Mouse (Mus musculus) urinary bladder, postnatal 36 days (tissue): ENCODE measurements around the gene Cars2.
"Not testable (repeated sequence)": the region's sequence is repeated elsewhere in the genome, so short reads cannot be mapped to it uniquely, and the experiment has no call there.

Experiments
- DNase-seq, 2 experiments: peaks; one replicate each; pipeline ENCODE4 v3.0.0; 2022; ENCODE audit warnings: low spot score in 2 of 2, mixed read lengths in 1 of 2

Gene Cars2

GRCm38 (mm10) chr8:11512711-11513110 lies 37.9 kb downstream of the Cars2 start:
- DNase-seq: no peak

- DNase-seq: no peak
Measured at GRCm38 (mm10) chr8:11510971-11511370, 39.6 kb downstream of the Cars2 start.

- no peak for DNase-seq
Measured at GRCm38 (mm10) chr8:11508880-11509279, 41.7 kb downstream of the Cars2 start.

- DNase-seq: peak; percentile 25 to 46
Measured at GRCm38 (mm10) chr8:11506802-11507201, 43.8 kb downstream of the Cars2 start.

GRCm38 (mm10) chr8:11506074-11506473 lies 44.5 kb downstream of the Cars2 start:
- DNase-seq: no peak

- no peak for DNase-seq
Measured at GRCm38 (mm10) chr8:11503476-11504232, 46.9 kb downstream of the Cars2 start.

- no peak for DNase-seq
Measured at GRCm38 (mm10) chr8:11498786-11499485, 51.6 kb downstream of the Cars2 start.

- DNase-seq: no peak
Measured at GRCm38 (mm10) chr8:11498281-11498680, 52.3 kb downstream of the Cars2 start.

- peak; percentile 81 to 92 for DNase-seq
Measured at GRCm38 (mm10) chr8:11497017-11497990, 53.3 kb downstream of the Cars2 start, which contains the start of gene Naxd. Gene Naxd, plus strand, starts transcription at chr8:11497506.

- DNase-seq: not testable (repeated sequence)
Measured at GRCm38 (mm10) chr8:11492340-11492739, 58.2 kb downstream of the Cars2 start.

GRCm38 (mm10) chr8:11487229-11487628 lies 63.4 kb downstream of the Cars2 start:
- DNase-seq: no peak

- DNase-seq: peak; percentile 62 to 63
Measured at GRCm38 (mm10) chr8:11486142-11486541, 64.4 kb downstream of the Cars2 start.

GRCm38 (mm10) chr8:11482537-11482936 lies 68.0 kb downstream of the Cars2 start:
- DNase-seq: no peak

GRCm38 (mm10) chr8:11481876-11482275 lies 68.7 kb downstream of the Cars2 start:
- DNase-seq: no peak

GRCm38 (mm10) chr8:11479591-11479990 lies 71.0 kb downstream of the Cars2 start:
- DNase-seq: no peak

- DNase-seq: no peak
Measured at GRCm38 (mm10) chr8:11478807-11479527, 71.6 kb downstream of the Cars2 start.

- DNase-seq: peak; percentile 66 to 70
Measured at GRCm38 (mm10) chr8:11477811-11478761, 72.5 kb downstream of the Cars2 start, which contains the start of gene Rab20. Gene Rab20, minus strand, starts transcription at chr8:11478710.

- no peak for DNase-seq
Measured at GRCm38 (mm10) chr8:11477178-11477553, 73.4 kb downstream of the Cars2 start.

- DNase-seq: peak in 1 of 2 experiments; percentile 72
Measured at GRCm38 (mm10) chr8:11476338-11477177, 74.0 kb downstream of the Cars2 start.
